Comparison of ENCODE assay signal across 9 mouse cellular contexts in the genomic region with DNA sequence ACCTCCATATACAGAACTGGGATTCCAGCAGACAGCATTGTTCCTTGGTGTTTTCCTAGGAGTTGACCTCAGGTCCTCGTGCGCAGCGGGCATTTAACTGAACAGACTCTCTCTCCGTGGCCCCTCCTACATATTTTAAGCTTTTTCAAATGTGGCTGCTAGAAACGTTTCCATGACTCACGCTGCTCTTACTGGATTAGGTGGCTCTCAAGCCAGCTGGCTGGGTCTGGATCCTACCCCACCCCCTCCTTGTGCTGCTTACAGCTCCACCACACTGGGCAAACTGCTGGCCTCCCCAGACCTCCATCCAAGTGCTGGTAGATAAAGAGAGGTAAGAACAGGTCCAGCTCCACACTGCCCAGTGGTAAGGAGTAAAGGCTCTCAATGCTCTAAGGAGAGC. TPM values are rescaled to one million over a fixed set of nuclear protein-coding genes. Genes with fewer than 3 reads are reported as not detected.
DNase-seq lines count a peak whose midpoint lies in the region; TF ChIP-seq lines count a peak whose summit lies in the region.
"Had no signal": no experiment of that assay in that cellular context is flagged by ENCODE, and none has a peak within 500 bp of the region (broad histone marks: within the 10 kb centered on the region; RNA-seq: fewer than 3 reads in every experiment).

No protein-coding gene starts in this region.

- H3K27ac ChIP-seq in olfactory bulb, adult 2 months (ENCODE audit: insufficient read depth, low read depth, low read length) = 0 out of 2 replicates have a peak overlapping the region, but pooled peaks have one; percentile 5

- no peak overlapping the region for H3K4me3 ChIP-seq in olfactory bulb, adult 2 months (ENCODE audit: insufficient read depth, low read depth, low read length)
- H3K4me3 ChIP-seq: megakaryocyte, embryonic 14.5 days had no signal

- WGBS in olfactory bulb, adult 2 months = 33% methylated on average over 6 of the region's 6 CpGs

- TF ChIP-seq CTCF in olfactory bulb, adult 2 months (IDR thresholded peaks at IDR 0.05; ENCODE audit: insufficient read depth, low read depth, low read length) = no peak

- DNase-seq in left cerebral cortex, adult 18-20 months (ENCODE audit: low spot score in 2 of 2) = peak; percentile 45 to 51
- DNase-seq in left cerebral cortex, adult 9 months (ENCODE audit: low spot score in 2 of 2) = no peak
- DNase-seq in gastrocnemius, adult 18-20 months (ENCODE audit: low spot score) = peak; percentile 66
- DNase-seq in kidney, adult 8-10 months = peak; percentile 62 to 75
- no peak for DNase-seq in spleen, postnatal 36 days (ENCODE audit: low spot score in 2 of 2)
- no peak for DNase-seq in cerebellum, adult 11 months
- no peak for DNase-seq in embryo, embryonic 9.5 days (ENCODE audit: extremely low spot score)

- TF ChIP-seq POLR2A in olfactory bulb, adult 2 months (IDR thresholded peaks at IDR 0.05; ENCODE audit: insufficient read depth, low read depth, low read length) = no peak

- H3K4me1 ChIP-seq in olfactory bulb, adult 2 months (ENCODE audit: control insufficient read depth, insufficient read depth, low read length) = peaks cover 12% of the 10 kb centered on the region

RNA-seq across cellular contexts. Expression of a gene that starts 17.5 kb away (rescaled TPM):
- 100 to 1,000 TPM in 1 of 2 experiments, 10 to 100 TPM in 1; 99.1 to 102 TPM for total RNA-seq in left cerebral cortex, adult 18-20 months (2021)
- 10 to 100 TPM; 24.5 to 25.9 TPM for total RNA-seq in gastrocnemius, adult 18-20 months (2021)
- not detected in 2 replicates for polyA plus RNA-seq in olfactory bulb, adult 2 months (2012; ENCODE audit: insufficient read depth, insufficient read length, low replicate concordance, missing spikeins)

RNA-seq across cellular contexts. Expression of a gene that starts 46.9 kb away (rescaled TPM):
- total RNA-seq in left cerebral cortex, adult 18-20 months (2021) = 10 to 100 TPM; 25.7 to 25.9 TPM
- total RNA-seq in gastrocnemius, adult 18-20 months (2021) = 10 to 100 TPM; 29.5 to 31.3 TPM
- not detected in 2 replicates for polyA plus RNA-seq in olfactory bulb, adult 2 months (2012; ENCODE audit: insufficient read depth, insufficient read length, low replicate concordance, missing spikeins)

Comparison
In these comparisons a context has a peak if more than half of its experiments do, and no peak if none do; other contexts are left out.
1. DNase-seq: peak in left cerebral cortex, adult 18-20 months (2 of 2), gastrocnemius, adult 18-20 months (single experiment) and kidney, adult 8-10 months (2 of 2); none in left cerebral cortex, adult 9 months (0 of 2), spleen, postnatal 36 days (0 of 2), cerebellum, adult 11 months (single experiment) and embryo, embryonic 9.5 days (single experiment).